Mouse (Mus musculus) embryonic fibroblast, embryonic 13.5 days (primary cell): ENCODE measurements around the gene Uba3. TPM values are rescaled to one million over a fixed set of nuclear protein-coding genes. Genes with fewer than 3 reads are reported as not detected.

Experiments used
- H3K27ac ChIP-seq: 2 replicates; pipeline ENCODE4 v1.5.1; 2012; ENCODE audit warnings: low read length, control low read depth, inconsistent platforms; ENCODE audit not compliant: insufficient read depth
- H3K4me1 ChIP-seq: 2 replicates; pipeline ENCODE4 v1.6.1; 2011; ENCODE audit warnings: low read length; ENCODE audit not compliant: control insufficient read depth, insufficient read depth
- H3K4me3 ChIP-seq: 2 replicates; pipeline ENCODE4 v1.5.1; 2011; ENCODE audit warnings: mild to moderate bottlenecking, control low read depth, low read length; ENCODE audit not compliant: insufficient read depth
- CTCF ChIP-seq: IDR thresholded peaks from 2 replicates; pipeline ENCODE4 v1.5.1; 2011; ENCODE audit warnings: mild to moderate bottlenecking, control low read depth, low read length, moderate library complexity, borderline replicate concordance; ENCODE audit not compliant: insufficient read depth
- POLR2A ChIP-seq: IDR thresholded peaks from 2 replicates; pipeline ENCODE4 v1.6.1; 2011; ENCODE audit warnings: low read depth, mild to moderate bottlenecking, control low read depth, low read length, moderate library complexity
- polyA plus RNA-seq: library from polyadenylated mRNA; stranded (reverse); fragments of >200 nt; gene quantifications from 2 replicates; pipeline ENCODE4 v1.2.4, GENCODE M21; 2011; ENCODE audit warnings: low read depth; ENCODE audit not compliant: missing spikeins, insufficient read length

Uba3 gene
- polyA plus RNA-seq, result 136 and 147 TPM in 2 replicates

DNA sequence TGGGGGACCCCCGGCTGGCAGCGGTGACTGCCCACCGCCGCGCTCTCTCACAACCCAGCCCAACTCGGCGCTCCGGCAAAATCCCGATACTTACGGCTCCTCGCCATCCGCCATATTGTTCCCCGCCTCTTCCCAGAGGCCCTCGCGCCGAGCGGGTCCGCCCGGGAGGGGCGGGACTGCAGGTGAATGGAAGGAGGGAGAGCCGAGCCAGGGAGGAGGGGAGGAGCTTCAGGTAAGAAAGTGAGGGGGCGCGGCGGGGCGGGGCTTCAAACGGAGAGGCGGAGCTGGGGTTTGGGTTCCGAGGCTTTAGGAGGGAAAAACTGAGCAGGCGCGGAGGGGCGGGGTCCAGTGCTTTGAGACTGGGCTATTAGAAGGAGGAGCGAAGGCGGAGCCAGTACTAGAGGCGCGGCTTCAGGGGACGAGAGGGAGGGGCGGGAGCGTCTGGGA, at the start of gene Uba3:
TSS of gene Uba3 (minus strand) at position 209 of the 447 bp plus-strand sequence.
- peak; percentile 90 for TF ChIP-seq POLR2A
- TF ChIP-seq CTCF, result no peak
- H3K4me3 ChIP-seq, result peak within 1 kb of the TSS; percentile 98
- peaks cover 14% of the 10 kb centered on the region for H3K4me1 ChIP-seq
- peak within 1 kb of the TSS; percentile 63 for H3K27ac ChIP-seq

DNA sequence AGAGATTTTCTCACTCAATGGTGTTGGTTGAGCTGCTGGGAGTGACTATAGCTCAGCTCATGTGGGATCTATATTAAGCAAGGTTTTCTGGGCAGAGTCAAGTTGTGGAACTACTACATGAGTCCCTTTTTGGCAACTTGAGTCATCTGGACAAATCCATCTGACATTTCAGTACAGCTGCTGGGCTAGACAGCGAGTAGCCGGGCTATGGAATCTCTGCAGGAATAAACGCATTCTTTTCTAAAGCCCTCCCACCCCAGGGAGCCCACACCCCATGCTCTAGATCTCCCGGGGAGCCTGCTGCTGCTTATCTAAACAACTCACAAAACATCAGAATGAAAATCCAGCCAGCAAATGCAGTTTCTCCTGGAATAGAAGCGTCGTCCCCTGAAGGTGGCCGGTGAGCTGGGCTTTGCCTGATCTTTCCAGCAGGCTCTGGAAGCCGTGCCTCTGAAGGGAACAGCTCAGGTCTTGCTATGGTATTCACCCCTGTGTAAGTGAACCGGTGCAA, 47.3 kb upstream of the Uba3 start, which contains the start of gene Lmod3:
TSS of gene Lmod3 (minus strand) at position 49 of the 511 bp plus-strand sequence.
- H3K4me3 ChIP-seq, result no peak within 1 kb of the TSS
- no peaks in the 10 kb centered on the region for H3K4me1 ChIP-seq
- no peak for TF ChIP-seq CTCF
- no peak for TF ChIP-seq POLR2A
- H3K27ac ChIP-seq, result no peak within 1 kb of the TSS

DNA sequence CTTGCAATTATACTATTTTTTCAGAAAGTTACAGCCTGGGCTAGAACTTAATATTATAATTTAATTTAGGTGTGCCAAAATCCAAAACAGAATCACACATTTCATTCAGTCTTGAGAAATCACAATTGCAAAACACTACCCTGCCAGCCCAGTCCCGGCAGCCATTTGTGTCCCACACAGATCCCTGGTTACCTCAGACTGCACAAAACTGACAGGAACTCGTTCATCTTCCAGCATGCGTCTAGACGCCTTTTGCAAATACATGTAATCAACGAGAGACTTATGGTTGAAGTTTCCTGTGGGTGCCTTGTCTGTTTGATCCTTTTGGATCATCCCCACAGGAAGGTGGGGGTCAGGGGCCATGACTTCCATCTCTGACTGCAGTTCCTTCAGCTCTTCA, 46.6 kb upstream of the Uba3 start:
- Histone ChIP-seq H3K4me1 (no peaks in the 10 kb centered on the region), H3K4me3 (no peak overlapping the region), H3K27ac (no peak overlapping the region)
- TF ChIP-seq CTCF (no peak), POLR2A (no peak)

DNA sequence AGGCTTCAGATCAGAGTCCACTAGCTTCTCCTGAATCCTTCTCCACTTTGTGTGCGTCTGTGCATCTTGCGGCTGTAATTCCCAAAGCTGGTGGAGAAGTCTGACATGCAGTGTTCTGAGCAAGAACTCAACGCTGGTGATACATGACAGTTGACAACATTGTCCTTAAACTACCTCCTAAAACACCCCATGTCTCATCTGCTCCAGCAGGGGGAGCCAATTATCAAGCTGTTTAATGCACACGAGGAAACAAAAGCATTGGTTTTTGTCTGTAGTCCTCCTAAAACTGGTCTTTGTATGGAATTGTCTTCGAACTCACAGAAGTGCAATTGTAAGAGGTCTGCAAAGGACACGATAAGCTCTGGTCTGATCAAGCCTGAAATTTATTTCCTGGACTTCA, 45.5 kb upstream of the Uba3 start:
- H3K4me1 ChIP-seq, result no peaks in the 10 kb centered on the region
- no peak overlapping the region for H3K4me3 ChIP-seq
- no peak for TF ChIP-seq POLR2A
- TF ChIP-seq CTCF, result no peak
- H3K27ac ChIP-seq, result no peak overlapping the region

DNA sequence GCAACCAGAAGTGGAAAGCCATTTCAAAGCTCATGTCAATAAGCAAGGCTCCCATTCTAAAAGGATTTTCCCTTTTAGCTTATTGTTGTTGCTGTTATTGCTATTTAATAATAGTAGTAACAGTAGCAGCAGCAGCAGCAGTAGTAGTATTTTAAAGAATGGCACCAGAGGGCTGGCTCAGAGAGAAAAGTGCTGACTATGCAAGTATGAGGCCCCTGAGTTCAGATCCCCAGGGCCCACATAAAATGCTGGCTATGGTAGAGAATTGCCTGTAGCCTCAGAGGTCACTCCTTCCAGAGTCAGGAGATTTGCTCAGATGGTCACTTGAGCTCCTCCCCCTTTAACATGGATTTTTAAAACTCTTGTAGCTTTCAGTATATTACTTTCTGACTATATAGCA, 39.8 kb upstream of the Uba3 start:
- Histone ChIP-seq H3K4me1 (no peaks in the 10 kb centered on the region), H3K27ac (no peak overlapping the region), H3K4me3 (no peak overlapping the region)
- TF ChIP-seq POLR2A, result no peak
- no peak for TF ChIP-seq CTCF

DNA sequence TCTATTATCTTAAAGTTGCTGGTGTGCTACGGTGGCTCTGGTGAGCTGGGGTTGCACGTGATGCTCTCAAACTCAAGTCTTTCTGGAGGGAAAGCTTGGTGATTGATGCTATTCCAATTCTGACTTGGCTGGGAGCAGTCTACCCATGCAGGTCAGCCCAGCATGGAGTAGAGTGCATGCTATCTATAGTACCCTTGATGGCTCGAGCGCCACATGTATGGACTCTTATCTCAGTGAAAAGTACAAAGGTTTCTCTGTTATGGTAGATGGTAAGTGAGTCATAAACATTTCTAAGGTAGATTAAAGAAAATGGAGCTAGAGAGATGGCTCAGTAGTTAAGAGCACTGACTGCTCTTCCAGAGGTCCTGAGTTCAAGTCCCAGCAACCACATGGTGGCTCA, 37.1 kb upstream of the Uba3 start:
- no peak for TF ChIP-seq CTCF
- TF ChIP-seq POLR2A, result no peak
- no peaks in the 10 kb centered on the region for H3K4me1 ChIP-seq
- H3K27ac ChIP-seq, result no peak overlapping the region
- H3K4me3 ChIP-seq, result no peak overlapping the region

DNA sequence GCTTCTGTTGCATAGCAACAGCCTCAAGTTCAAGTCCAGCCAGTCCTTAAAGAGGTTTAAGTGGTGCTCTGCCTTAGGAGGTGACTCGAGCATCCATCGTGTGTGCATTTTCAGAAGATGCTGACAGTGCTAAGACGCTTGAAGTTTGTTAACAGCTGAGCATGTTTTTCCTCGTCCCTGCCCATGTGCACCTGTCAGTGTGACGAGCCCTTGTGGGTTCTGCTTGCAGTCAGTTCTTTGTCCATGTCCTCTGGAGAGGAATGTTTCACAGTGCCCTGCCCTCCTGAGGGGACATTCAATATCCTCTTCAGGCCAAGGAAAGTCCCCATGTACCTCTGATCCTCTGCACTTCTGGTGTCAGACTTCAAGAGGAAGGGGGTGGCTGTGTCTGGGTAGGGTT, 34.6 kb upstream of the Uba3 start:
- no peaks in the 10 kb centered on the region for H3K4me1 ChIP-seq
- TF ChIP-seq POLR2A (no peak), CTCF (no peak)
- no peak overlapping the region for H3K4me3 ChIP-seq
- H3K27ac ChIP-seq, result no peak overlapping the region

DNA sequence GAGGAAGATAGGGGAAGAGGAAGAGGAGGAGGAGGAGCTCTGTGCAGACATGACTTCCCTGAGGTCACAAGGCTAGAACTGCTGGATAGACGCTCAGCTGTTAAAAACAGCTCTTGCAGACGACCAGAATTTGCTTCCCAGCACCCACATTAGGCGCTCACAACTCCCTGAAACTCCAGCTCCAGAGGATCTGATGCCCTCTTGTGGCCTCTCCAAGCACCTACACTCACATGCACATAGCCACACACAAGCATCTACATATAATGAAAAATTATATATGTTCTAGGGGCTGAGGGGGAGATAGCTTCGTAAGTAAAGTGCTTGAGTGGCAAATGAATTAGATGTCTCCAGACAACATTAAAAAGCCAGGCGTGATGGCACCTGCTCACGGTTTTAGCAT, 33.9 kb upstream of the Uba3 start:
- H3K4me1 ChIP-seq, result no peaks in the 10 kb centered on the region

DNA sequence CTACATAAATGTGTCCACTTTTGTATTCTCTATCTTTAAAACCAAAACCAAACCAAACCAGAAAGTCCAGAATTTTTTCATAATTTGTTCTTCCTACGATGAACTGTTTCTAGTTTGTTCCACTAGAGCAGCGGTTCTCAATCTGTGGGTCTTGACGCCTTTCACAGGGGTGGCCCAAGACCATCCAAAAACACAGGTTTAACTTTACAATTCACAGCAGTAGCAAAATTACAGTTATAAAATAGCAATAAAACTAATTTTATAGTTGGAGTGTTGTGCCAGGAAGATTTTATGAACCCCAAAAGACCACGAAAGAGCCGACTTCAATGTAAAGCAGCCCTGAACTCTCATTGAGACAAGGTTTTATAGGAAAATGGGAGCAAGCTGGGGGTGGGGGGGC, 30.6 kb upstream of the Uba3 start:
- TF ChIP-seq CTCF, result no peak
- TF ChIP-seq POLR2A, result no peak

More for the DNA sequence above, 33.9 kb upstream of the Uba3 start:
- TF ChIP-seq POLR2A (no peak), CTCF (no peak)
- no peak overlapping the region for H3K27ac ChIP-seq
- no peak overlapping the region for H3K4me3 ChIP-seq

DNA sequence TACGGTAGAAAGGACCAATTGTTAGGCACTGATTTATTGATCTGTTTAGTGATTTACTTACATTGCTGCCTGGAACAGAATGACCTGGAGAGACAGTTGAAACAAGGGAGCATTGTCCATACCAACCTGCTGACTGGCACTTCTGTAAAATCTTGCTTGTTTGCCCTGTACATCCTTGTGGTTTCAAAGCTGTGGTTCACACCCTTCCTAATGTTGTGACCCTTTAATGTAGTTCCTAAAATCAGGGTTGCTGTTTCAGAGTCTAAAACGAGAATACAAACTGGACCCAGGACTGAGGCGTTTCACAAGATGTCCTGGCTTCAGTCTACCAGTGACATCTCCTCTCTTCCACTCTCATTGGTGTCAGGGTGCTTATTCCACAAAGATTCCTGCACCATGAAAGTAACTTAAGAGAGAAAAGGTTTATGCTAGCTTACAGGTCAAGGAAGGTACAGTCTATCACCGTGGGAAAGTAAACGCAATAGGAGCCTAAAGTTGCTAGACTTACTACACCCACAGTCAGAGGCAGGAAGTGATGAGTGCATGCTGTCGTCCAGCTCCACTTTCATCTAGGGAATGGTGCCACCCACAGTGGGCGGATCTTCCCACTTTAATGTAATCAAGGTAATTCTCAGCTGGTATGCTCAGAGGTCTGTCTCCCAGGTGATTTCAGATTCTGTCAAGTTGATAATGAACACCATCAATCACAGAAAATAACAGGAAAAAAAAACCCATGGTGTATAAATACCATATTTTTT, 29.6 kb upstream of the Uba3 start:
- Histone ChIP-seq H3K4me3 (no peak overlapping the region), H3K27ac (no peak overlapping the region), H3K4me1 (no peaks in the 10 kb centered on the region)
- TF ChIP-seq CTCF, result no peak
- TF ChIP-seq POLR2A, result no peak

More for the DNA sequence above, 30.6 kb upstream of the Uba3 start:
- no peak overlapping the region for H3K4me3 ChIP-seq
- no peaks in the 10 kb centered on the region for H3K4me1 ChIP-seq
- H3K27ac ChIP-seq, result no peak overlapping the region
